ENCODE assay signal across 11 mouse cellular contexts in the genomic region with DNA sequence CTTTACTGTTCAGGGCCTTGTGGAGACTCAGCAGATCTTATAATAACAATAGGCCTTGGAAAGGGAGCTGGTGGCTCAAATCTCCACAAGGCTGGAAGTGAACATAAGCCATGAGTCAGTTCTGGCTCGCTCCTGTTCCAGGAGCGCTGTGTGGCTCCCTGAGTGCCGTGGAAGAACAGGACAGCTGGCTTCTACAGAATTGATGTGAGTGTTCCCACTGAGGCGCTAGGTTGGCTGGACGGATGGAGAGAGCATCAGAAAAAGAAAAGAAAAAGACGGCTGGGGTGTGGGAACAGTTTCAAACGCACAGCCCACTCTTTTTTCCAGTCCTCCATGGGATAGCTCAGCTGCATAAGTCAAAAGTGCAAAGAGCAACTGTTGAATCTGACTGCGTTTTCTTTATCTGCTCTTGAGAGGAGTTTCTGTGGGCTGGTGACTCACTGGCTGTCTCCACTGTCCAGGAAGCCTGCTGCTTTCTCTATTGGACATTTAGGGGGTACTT. TPM values are rescaled to one million over a fixed set of nuclear protein-coding genes. Genes with fewer than 3 reads are reported as not detected.
DNase-seq lines count a peak whose midpoint lies in the region; ATAC-seq and TF ChIP-seq lines count a peak whose summit lies in the region.
"Had no signal": no experiment of that assay in that cellular context is flagged by ENCODE, and none has a peak within 500 bp of the region (broad histone marks: within the 10 kb centered on the region; RNA-seq: fewer than 3 reads in every experiment).

No protein-coding gene starts in this region.

- 61% methylated on average over 8 of the region's 8 CpGs for WGBS in kidney, embryonic 14.5 days
- 74% methylated on average over 8 of the region's 8 CpGs for WGBS in midbrain, embryonic 15.5 days

- no peak overlapping the region for H3K4me2 ChIP-seq in kidney, embryonic 14.5 days (replicated peaks; ENCODE audit: low read depth, low read length)
- no peak overlapping the region for H3K4me2 ChIP-seq in midbrain, embryonic 15.5 days
- H3K4me2 ChIP-seq: hindbrain, embryonic 15.5 days had no signal

- peak overlapping the region; percentile 62; the same call in 1 of the 2 replicates for H3K27ac ChIP-seq in kidney, embryonic 14.5 days (ENCODE audit: low read depth, low read length)
- no peak overlapping the region for H3K27ac ChIP-seq in midbrain, embryonic 15.5 days
- H3K27ac ChIP-seq: hindbrain, embryonic 15.5 days; left cerebral cortex, adult 2 months had no signal

- no peak for DNase-seq in kidney, postnatal 25 days
- peak; percentile 34 for DNase-seq in gastrocnemius, postnatal 10 days
- peak; percentile 37 to 47 for DNase-seq in heart, postnatal 14 days
- no peak for DNase-seq in embryo, embryonic 10 days (ENCODE audit: low spot score)
- no peak for DNase-seq in embryo, embryonic 10.5 days (ENCODE audit: low spot score)

- TF ChIP-seq CTCF in E14TG2a.4 (conservative IDR thresholded peaks at IDR 0.05; ENCODE audit: low read length) = no peak

- H3K4me1 ChIP-seq in kidney, embryonic 14.5 days (ENCODE audit: control insufficient read depth, insufficient read depth, low read length) = no peaks in the 10 kb centered on the region
- H3K4me1 ChIP-seq in E14TG2a.4 (replicated peaks; ENCODE audit: low read depth, low read length) = peaks cover 20% of the 10 kb centered on the region
- H3K4me1 ChIP-seq in midbrain, embryonic 15.5 days = peaks cover 3% of the 10 kb centered on the region; the same call in 1 of the 2 replicates

- no peak overlapping the region for H3K4me3 ChIP-seq in kidney, embryonic 14.5 days (ENCODE audit: low read length)
- H3K4me3 ChIP-seq in E14TG2a.4 (replicated peaks; ENCODE audit: low read length) = 0 out of 2 replicates have a peak overlapping the region, but pooled peaks have one; percentile 17
- H3K4me3 ChIP-seq in midbrain, embryonic 15.5 days = no peak overlapping the region
- H3K4me3 ChIP-seq: erythroblast, embryonic 14.5 days; hindbrain, embryonic 15.5 days; left cerebral cortex, adult 2 months had no signal

- peaks cover 3% of the 10 kb centered on the region; the same call in 1 of the 2 replicates for H3K36me3 ChIP-seq in kidney, embryonic 14.5 days (ENCODE audit: control insufficient read depth, insufficient read depth, low read length)
- 0 out of 2 replicates have a peak, but pooled peaks cover 2% of the 10 kb centered on the region for H3K36me3 ChIP-seq in E14TG2a.4 (ENCODE audit: insufficient read depth, low read length)
- H3K36me3 ChIP-seq in midbrain, embryonic 15.5 days (replicated peaks) = no peaks in the 10 kb centered on the region
- H3K36me3 ChIP-seq: hindbrain, embryonic 15.5 days had no signal

- H3K9ac ChIP-seq in kidney, embryonic 14.5 days (ENCODE audit: low read depth, low read length) = no peak overlapping the region
- no peak overlapping the region for H3K9ac ChIP-seq in midbrain, embryonic 15.5 days
- H3K9ac ChIP-seq: hindbrain, embryonic 15.5 days had no signal

- intact Hi-C loops in heart, postnatal 14 days (cut with DNase I) = no loop called here

- H3K27me3 ChIP-seq in kidney, embryonic 14.5 days (ENCODE audit: control insufficient read depth, insufficient read depth, low read length) = no peaks in the 10 kb centered on the region
- H3K27me3 ChIP-seq in E14TG2a.4 (ENCODE audit: insufficient read depth, low read length) = no peaks in the 10 kb centered on the region
- no peaks in the 10 kb centered on the region for H3K27me3 ChIP-seq in midbrain, embryonic 15.5 days (replicated peaks)
- H3K27me3 ChIP-seq: hindbrain, embryonic 15.5 days had no signal

- no peaks in the 10 kb centered on the region for H3K9me3 ChIP-seq in kidney, embryonic 14.5 days (ENCODE audit: control insufficient read depth, low read length)
- H3K9me3 ChIP-seq in E14TG2a.4 (ENCODE audit: low read length) = no peaks in the 10 kb centered on the region
- no peaks in the 10 kb centered on the region for H3K9me3 ChIP-seq in midbrain, embryonic 15.5 days
- H3K9me3 ChIP-seq: hindbrain, embryonic 15.5 days had no signal

- ATAC-seq in kidney, embryonic 14.5 days (ENCODE audit: low FRiP score, low TSS enrichment) = peak; percentile 61; the same call in 1 of the 2 replicates
- ATAC-seq in midbrain, embryonic 15.5 days (replicated peaks) = no peak

RNA-seq across cellular contexts. Expression of a gene that starts 22.9 kb away (rescaled TPM):
- polyA plus RNA-seq in kidney, embryonic 14.5 days (2014; fragmentation: Nextera tagmentation; extraction: Ambion mirVana) = 7.2 and 7.4 TPM in 2 replicates
- total RNA-seq in gastrocnemius, postnatal 10 days (2021) = 10 to 100 TPM; 15.8 to 22.9 TPM
- total RNA-seq in heart, postnatal 14 days (2021) = 10 to 100 TPM; 17.7 to 22.0 TPM
- 1.0 and 1.2 TPM in 2 replicates for polyA plus RNA-seq in midbrain, embryonic 15.5 days (2015; fragmentation: Nextera tagmentation; extraction: Ambion mirVana)

Comparison
In these comparisons a context has a peak if more than half of its experiments do, and no peak if none do; other contexts are left out.
1. DNase-seq: peak in gastrocnemius, postnatal 10 days (single experiment) and heart, postnatal 14 days (2 of 2); none in kidney, postnatal 25 days (0 of 2), embryo, embryonic 10 days (single experiment) and embryo, embryonic 10.5 days (single experiment).